Mouse (Mus musculus) neural tube, embryonic 11.5 days (tissue): ENCODE data around the gene Trim46. TPM values are rescaled to one million over a fixed set of nuclear protein-coding genes. Genes with fewer than 3 reads are reported as not detected.
A peak's percentile ranks its signal among the peaks of the same experiment; 100 is the strongest.

Source experiments
- ATAC-seq: fragments of 200-750 bp; cut with Nextera tagmentation; 2 replicates; pipeline ENCODE4 v1.8.0; 2017; ENCODE audit warnings: moderate number of reproducible peaks, mild to moderate bottlenecking, moderate TSS enrichment, moderate library complexity; ENCODE audit not compliant: insufficient read depth, low FRiP score, low TSS enrichment
- DNase-seq: peaks from one replicate; pipeline ENCODE4 v3.0.0-alpha.2; 2015; ENCODE audit warnings: low spot score
- H3K27ac ChIP-seq: fragments of 300-500 bp; sonication (generic); 2 replicates; pipeline ENCODE4 v1.5.1; 2014; ENCODE audit warnings: low read depth, mild to moderate bottlenecking, low read length
- H3K27me3 ChIP-seq: fragments of 300-500 bp; sonication (generic); 2 replicates; pipeline ENCODE4 v1.6.1; 2014; ENCODE audit warnings: mild to moderate bottlenecking, low read length, mixed read lengths; ENCODE audit not compliant: control insufficient read depth, insufficient read depth
- H3K36me3 ChIP-seq: fragments of 300-500 bp; sonication (generic); 2 replicates; pipeline ENCODE4 v1.6.1; 2014; ENCODE audit warnings: mild to moderate bottlenecking, low read length, moderate library complexity, mixed read lengths; ENCODE audit not compliant: control insufficient read depth, insufficient read depth
- H3K4me1 ChIP-seq: fragments of 300-500 bp; sonication (generic); 2 replicates; pipeline ENCODE4 v1.6.1; 2014; ENCODE audit warnings: low read length, mixed read lengths; ENCODE audit not compliant: control insufficient read depth, insufficient read depth
- H3K4me2 ChIP-seq: fragments of 300-500 bp; sonication (generic); 2 replicates; pipeline ENCODE4 v1.6.1; 2014; ENCODE audit warnings: low read depth, mild to moderate bottlenecking, moderate library complexity
- H3K4me3 ChIP-seq: fragments of 300-500 bp; sonication (generic); 2 replicates; pipeline ENCODE4 v1.5.1; 2014; ENCODE audit warnings: low read depth, low read length
- H3K9ac ChIP-seq: fragments of 300-500 bp; sonication (generic); 2 replicates; pipeline ENCODE4 v1.6.1; 2014; ENCODE audit warnings: mild to moderate bottlenecking, low read length
- H3K9me3 ChIP-seq: fragments of 300-500 bp; sonication (generic); 2 replicates; pipeline ENCODE4 v1.6.1; 2016; ENCODE audit warnings: low read length; ENCODE audit not compliant: control insufficient read depth
- WGBS: fragments of 180-500 bp; shearing (Covaris S2); extraction: QIAGEN DNeasy Blood & Tissue Kit; methylation state at CpG from one replicate; pipeline ENCODE4 v1.1.7; 2014; 5-methylcytosine and 5-hydroxymethylcytosine counted together
- polyA plus RNA-seq: library from polyadenylated mRNA; unstranded; fragments of >200 nt; fragmentation: Nextera tagmentation; extraction: Ambion mirVana; gene quantifications from 2 replicates; pipeline ENCODE4 v1.2.1, GENCODE M21; 2014

The Trim46 gene
- polyA plus RNA-seq, 1 experiment from 2014 or later, result 12.8 TPM

- DNase-seq (no peak), ATAC-seq (no peak)
- Histone ChIP-seq H3K27ac (no peak overlapping the region), H3K4me3 (peak overlapping the region; percentile 6; the same call in 1 of the 2 replicates), H3K4me2 (peak overlapping the region; percentile 19; the same call in 1 of the 2 replicates), H3K27me3 (peaks cover 27% of the 10 kb centered on the region), H3K9me3 (no peaks in the 10 kb centered on the region), H3K36me3 (no peaks in the 10 kb centered on the region), H3K9ac (no peak overlapping the region), H3K4me1 (peaks cover 14% of the 10 kb centered on the region)
- WGBS, result 44% methylated on average over 7 of the region's 7 CpGs
These were observed 32.0 kb upstream of the Trim46 start for GRCm38 (mm10) chr3:89278107-89278506.

- no peak for DNase-seq
- Histone ChIP-seq H3K4me1 (peaks cover 14% of the 10 kb centered on the region), H3K4me3 (peak overlapping the region; percentile 6; the same call in 1 of the 2 replicates), H3K36me3 (no peaks in the 10 kb centered on the region), H3K9ac (no peak overlapping the region), H3K27me3 (peaks cover 27% of the 10 kb centered on the region), H3K27ac (no peak overlapping the region), H3K4me2 (peak overlapping the region; percentile 19; the same call in 1 of the 2 replicates), H3K9me3 (no peaks in the 10 kb centered on the region)
- 48% methylated on average over 14 of the region's 14 CpGs for WGBS
- no peak for ATAC-seq
These were observed 31.3 kb upstream of the Trim46 start for GRCm38 (mm10) chr3:89277281-89278021.

DNA sequence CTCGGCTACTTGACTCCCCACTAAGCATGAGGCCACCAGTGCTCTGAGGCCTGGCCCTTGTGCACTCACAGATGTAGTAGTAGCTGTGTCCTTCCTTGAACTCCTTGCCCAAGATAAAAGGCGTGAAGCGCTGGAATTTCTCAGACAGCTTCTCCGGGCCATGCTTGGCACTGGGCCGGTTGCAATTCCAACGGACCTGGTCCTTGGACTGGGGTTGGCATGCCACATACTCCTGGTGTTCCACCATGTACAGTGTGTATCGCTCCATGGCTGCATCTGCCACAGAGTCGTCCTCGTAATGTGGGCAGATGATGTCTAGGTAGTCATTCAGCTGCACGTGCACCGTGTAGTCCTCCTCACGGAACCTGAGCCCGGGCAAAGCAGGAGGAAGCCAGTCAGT lies 30.0 kb upstream of the Trim46 start:
- H3K4me3 ChIP-seq, result no peak overlapping the region
- ATAC-seq, result no peak
- H3K27me3 ChIP-seq, result peaks cover 24% of the 10 kb centered on the region
- H3K9me3 ChIP-seq, result no peaks in the 10 kb centered on the region
- peaks cover 14% of the 10 kb centered on the region for H3K4me1 ChIP-seq
- 92% methylated on average over 13 of the region's 13 CpGs for WGBS
- DNase-seq, result no peak
- no peaks in the 10 kb centered on the region for H3K36me3 ChIP-seq
- H3K4me2 ChIP-seq, result no peak overlapping the region
- no peak overlapping the region for H3K9ac ChIP-seq
- no peak overlapping the region for H3K27ac ChIP-seq

GRCm38 (mm10) chr3:89271760-89272159 lies 25.7 kb upstream of the Trim46 start:
- ATAC-seq (no peak), DNase-seq (no peak)
- Histone ChIP-seq H3K4me3 (no peak overlapping the region), H3K9me3 (no peaks in the 10 kb centered on the region), H3K27ac (no peak overlapping the region), H3K36me3 (no peaks in the 10 kb centered on the region; the same call in 1 of the 2 replicates), H3K27me3 (no peaks in the 10 kb centered on the region), H3K4me2 (no peak overlapping the region), H3K9ac (no peak overlapping the region), H3K4me1 (peaks cover 8% of the 10 kb centered on the region)
- 80% methylated on average over 6 of the region's 6 CpGs for WGBS

DNA sequence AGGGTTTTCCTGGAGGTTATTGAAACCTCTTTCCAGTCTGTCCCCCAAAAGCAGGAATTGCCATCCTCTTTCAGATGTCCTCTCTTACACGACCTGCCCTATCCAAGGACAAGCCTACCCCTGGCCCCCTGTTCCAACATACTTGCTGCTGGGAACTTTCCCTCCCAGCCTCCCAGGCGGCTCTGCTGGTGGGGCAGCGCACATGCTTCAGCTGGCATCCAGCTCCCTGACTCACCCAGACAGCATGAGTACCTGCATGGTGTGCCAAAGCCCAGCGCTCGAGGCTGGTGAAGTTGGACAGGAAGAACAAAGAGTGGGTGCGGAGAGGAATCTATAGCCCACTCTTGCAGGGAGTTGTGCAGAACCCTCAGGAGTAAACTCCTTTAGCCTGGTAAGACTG lies 24.8 kb upstream of the Trim46 start:
- Histone ChIP-seq H3K4me3 (no peak overlapping the region), H3K36me3 (no peaks in the 10 kb centered on the region; the same call in 1 of the 2 replicates), H3K27me3 (no peaks in the 10 kb centered on the region), H3K4me1 (peaks cover 8% of the 10 kb centered on the region), H3K9me3 (no peaks in the 10 kb centered on the region), H3K9ac (no peak overlapping the region; the same call in 1 of the 2 replicates), H3K27ac (no peak overlapping the region), H3K4me2 (peak overlapping the region; percentile 75)
- no peak for ATAC-seq
- DNase-seq, result no peak
- WGBS, result 80% methylated on average over 6 of the region's 6 CpGs

- peak; percentile 33; the same call in 1 of the 2 replicates for ATAC-seq
- Histone ChIP-seq H3K4me1 (peaks cover 8% of the 10 kb centered on the region), H3K27ac (no peak within 1 kb of the TSS)
These were observed 24.1 kb upstream of the Trim46 start, which contains the start of gene Slc50a1 for GRCm38 (mm10) chr3:89270051-89270755. TSS of gene Slc50a1 (minus strand) at chr3:89270570.

DNA sequence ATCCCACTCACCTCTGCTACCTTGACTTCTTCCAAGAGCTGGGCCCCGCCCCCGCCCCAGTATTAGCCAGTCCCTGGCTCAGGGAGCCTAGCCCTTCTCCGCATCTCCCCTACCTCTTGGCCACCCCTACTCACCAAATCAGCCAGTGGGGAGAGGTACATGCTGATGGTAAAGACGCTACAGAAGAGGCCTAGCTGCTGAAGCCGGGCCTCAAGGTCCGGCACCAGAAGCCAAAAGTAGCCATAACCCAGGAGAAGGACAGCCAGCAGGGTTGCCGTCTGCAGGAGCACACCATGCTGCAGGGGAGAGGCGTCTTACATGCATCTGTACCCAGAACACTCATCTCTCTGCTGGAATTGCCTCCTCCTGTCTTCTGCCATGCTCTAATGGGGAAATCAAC lies 22.8 kb upstream of the Trim46 start:
- 54% methylated on average over 8 of the region's 8 CpGs for WGBS

More at GRCm38 (mm10) chr3:89270051-89270755, 24.1 kb upstream of the Trim46 start, which contains the start of gene Slc50a1:
- peak within 1 kb of the TSS; percentile 73 for H3K9ac ChIP-seq
- no peaks in the 10 kb centered on the region for H3K27me3 ChIP-seq
- WGBS, result 7% methylated on average over 39 of the region's 39 CpGs
- DNase-seq, result peak; percentile 79
- H3K4me3 ChIP-seq, result peak within 1 kb of the TSS; percentile 44
- H3K36me3 ChIP-seq, result no peaks in the 10 kb centered on the region; the same call in 1 of the 2 replicates
- H3K9me3 ChIP-seq, result no peaks in the 10 kb centered on the region
- H3K4me2 ChIP-seq, result peak within 1 kb of the TSS; percentile 75

DNA sequence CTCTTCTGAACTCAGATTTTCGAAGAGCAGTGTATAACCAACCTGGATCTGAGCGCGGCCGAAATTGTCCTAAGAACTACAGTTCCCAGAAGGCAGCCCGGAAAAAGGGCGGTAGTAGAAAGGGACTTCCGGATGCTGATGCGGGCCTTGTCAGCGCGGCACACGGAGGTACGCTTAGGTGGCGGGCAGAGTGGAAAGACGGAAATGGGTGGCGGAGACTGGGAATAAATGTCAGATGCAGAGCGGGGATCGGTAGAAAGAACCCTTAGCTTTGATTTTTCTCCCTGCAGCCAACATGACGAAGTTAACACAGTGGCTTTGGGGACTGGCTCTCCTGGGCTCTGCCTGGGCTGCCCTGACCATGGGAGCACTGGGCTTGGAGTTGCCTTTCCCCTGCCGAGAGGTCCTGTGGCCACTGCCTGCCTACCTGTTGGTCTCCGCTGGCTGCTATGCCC lies 20.4 kb upstream of the Trim46 start:
- DNase-seq (peak; percentile 82), ATAC-seq (peak; percentile 73)
- Histone ChIP-seq H3K4me2 (peak overlapping the region; percentile 97), H3K27me3 (no peaks in the 10 kb centered on the region), H3K4me3 (peak overlapping the region; percentile 81), H3K9me3 (no peaks in the 10 kb centered on the region), H3K9ac (peak overlapping the region; percentile 84), H3K36me3 (no peaks in the 10 kb centered on the region; the same call in 1 of the 2 replicates), H3K4me1 (peaks cover 8% of the 10 kb centered on the region), H3K27ac (peak overlapping the region; percentile 44; the same call in 1 of the 2 replicates)
- WGBS, result under 1% methylated on average over 20 of the region's 20 CpGs

More for the DNA sequence above, 22.8 kb upstream of the Trim46 start:
- Histone ChIP-seq H3K4me2 (0 out of 2 replicates have a peak overlapping the region, but pooled peaks have one; percentile 3), H3K9me3 (no peaks in the 10 kb centered on the region), H3K27ac (no peak overlapping the region), H3K27me3 (no peaks in the 10 kb centered on the region), H3K4me3 (no peak overlapping the region), H3K9ac (no peak overlapping the region), H3K36me3 (no peaks in the 10 kb centered on the region; the same call in 1 of the 2 replicates), H3K4me1 (peaks cover 8% of the 10 kb centered on the region)
- ATAC-seq (no peak), DNase-seq (no peak)
